Mouse (Mus musculus): ENCODE measurements around the gene Lrrc26. TPM values are rescaled to one million over a fixed set of nuclear protein-coding genes. Genes with fewer than 3 reads are reported as not detected.

The Lrrc26 gene
- polyA plus RNA-seq, 1 experiment: not detected

DNA sequence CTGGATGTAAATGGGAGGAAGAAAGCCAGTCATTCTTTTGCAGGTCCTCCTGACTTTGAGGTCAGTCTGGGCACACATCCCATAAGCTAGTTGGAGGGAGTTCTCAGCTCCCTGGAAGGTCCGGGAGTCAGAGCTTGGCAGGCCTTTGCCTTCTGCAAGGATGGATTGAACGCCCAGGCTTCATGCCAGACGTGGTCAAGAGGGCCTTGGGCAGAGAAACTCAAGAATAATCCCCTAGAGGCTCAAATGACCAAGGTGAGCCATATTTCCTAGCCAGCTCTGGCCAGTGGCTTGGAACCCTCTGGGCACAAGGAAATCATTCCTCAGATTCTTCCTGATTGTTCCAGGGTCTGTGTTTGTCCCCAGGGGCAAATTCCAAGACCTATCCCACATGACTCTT is 24.9 kb upstream of the Lrrc26 start:
- Histone ChIP-seq H3K36me3 (ENCODE audit: control insufficient read depth) (peaks cover 32% of the 10 kb centered on the region), H3K4me1 (ENCODE audit: control insufficient read depth) (peaks cover 80% of the 10 kb centered on the region), H3K4me3 (replicated peaks) (no peak overlapping the region), H3K27me3 (ENCODE audit: control insufficient read depth) (no peaks in the 10 kb centered on the region), H3K9me3 (ENCODE audit: control insufficient read depth, low read length) (no peaks in the 10 kb centered on the region)
- TF ChIP-seq TAL1 (IDR thresholded peaks at IDR 0.05; ENCODE audit: low read length) (no peak), GATA1 (IDR thresholded peaks at IDR 0.05; ENCODE audit: low read length) (no peak)

DNA sequence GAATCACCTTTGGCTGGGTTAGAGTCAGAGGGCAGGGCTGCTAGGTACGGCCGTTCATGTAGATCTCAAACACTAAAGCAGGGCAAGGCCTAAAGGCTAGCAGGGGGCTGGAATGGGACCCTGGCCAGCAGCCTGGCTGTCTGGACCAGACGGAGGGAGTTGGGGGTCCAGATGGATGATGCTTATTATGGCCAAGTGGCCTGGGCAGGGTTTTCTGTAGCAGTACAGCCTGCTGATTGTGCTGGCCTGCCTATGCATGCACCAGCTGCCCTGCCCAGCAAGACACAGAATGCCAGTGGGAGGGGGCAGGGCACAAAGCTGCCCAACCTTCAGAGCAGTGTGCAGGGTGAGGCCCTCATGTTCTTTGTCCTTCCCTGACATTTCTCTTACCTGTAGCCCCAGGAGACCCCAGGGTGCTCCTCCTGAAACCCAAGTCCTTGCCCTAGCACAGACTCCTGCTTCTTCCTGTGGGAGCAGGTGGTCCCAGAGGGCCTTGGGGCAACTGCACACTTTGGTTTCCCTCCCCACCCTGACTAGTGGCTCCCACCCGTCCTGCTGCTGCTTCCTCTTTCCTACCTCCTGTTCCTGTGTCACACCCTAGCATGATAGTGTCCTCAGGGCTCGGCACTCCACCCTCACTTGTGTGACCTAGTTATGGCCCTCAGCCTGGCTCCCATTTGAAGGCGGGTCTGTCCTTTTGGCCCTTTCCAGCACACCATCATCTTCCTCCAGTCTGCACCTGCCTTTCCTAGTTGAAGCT is 23.6 kb upstream of the Lrrc26 start:
- peaks cover 44% of the 10 kb centered on the region for H3K36me3 ChIP-seq (ENCODE audit: control insufficient read depth)
- H3K27me3 ChIP-seq (ENCODE audit: control insufficient read depth): no peaks in the 10 kb centered on the region
- H3K4me1 ChIP-seq (ENCODE audit: control insufficient read depth): peaks cover 92% of the 10 kb centered on the region
- peak overlapping the region; percentile 12 for H3K4me3 ChIP-seq (replicated peaks)
- no peak for TF ChIP-seq GATA1 (IDR thresholded peaks at IDR 0.05; ENCODE audit: low read length)
- no peak for TF ChIP-seq TAL1 (IDR thresholded peaks at IDR 0.05; ENCODE audit: low read length)
- H3K9me3 ChIP-seq (ENCODE audit: control insufficient read depth, low read length): no peaks in the 10 kb centered on the region

DNA sequence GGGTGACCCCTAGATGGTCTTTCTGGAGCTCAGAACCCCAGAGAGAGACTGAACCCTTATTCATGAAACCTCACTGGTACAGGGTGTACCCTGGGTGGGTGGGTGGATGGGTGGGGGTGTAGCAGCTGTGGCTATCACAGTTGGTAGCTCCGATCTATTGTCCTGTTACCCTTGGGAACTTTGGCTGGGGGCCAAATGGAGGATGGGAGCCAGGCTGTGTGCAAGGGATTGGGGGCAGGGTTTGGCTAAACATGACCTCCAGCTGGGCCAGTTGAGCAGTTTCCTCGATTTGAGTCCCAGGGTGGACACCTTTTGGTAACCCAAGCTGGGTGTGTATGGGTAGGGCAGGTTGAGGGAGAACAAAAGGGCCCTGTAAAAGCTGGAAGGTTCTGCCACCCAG is 23.0 kb upstream of the Lrrc26 start:
- no peak for TF ChIP-seq TAL1 (IDR thresholded peaks at IDR 0.05; ENCODE audit: low read length)
- no peak for TF ChIP-seq GATA1 (IDR thresholded peaks at IDR 0.05; ENCODE audit: low read length)
- peak overlapping the region; percentile 12 for H3K4me3 ChIP-seq (replicated peaks)
- no peaks in the 10 kb centered on the region for H3K9me3 ChIP-seq (ENCODE audit: control insufficient read depth, low read length)
- H3K27me3 ChIP-seq (ENCODE audit: control insufficient read depth): no peaks in the 10 kb centered on the region
- peaks cover 93% of the 10 kb centered on the region for H3K4me1 ChIP-seq (ENCODE audit: control insufficient read depth)
- peaks cover 51% of the 10 kb centered on the region for H3K36me3 ChIP-seq (ENCODE audit: control insufficient read depth)

DNA sequence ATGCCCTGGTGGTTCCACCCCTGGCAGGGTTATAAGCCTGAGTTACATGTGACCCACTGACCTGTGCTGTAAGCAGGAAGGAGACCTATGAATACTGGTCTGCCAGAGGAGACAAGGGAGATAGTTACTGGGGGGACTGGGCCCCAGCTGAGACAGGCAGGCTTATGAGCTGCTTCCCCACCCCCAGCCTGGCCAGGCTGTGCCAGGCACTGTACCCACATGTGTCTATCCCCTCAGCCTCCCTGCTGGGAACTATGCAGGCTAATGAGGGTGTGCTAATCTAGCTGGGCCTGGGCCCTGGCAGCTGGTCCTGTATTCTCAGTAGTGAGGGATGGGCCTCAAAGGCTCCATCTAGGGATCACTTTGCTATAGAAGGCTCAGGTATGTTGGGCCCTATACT is 22.5 kb upstream of the Lrrc26 start:
- no peak for TF ChIP-seq GATA1 (IDR thresholded peaks at IDR 0.05; ENCODE audit: low read length)
- TF ChIP-seq TAL1 (IDR thresholded peaks at IDR 0.05; ENCODE audit: low read length): no peak
- Histone ChIP-seq H3K27me3 (ENCODE audit: control insufficient read depth) (no peaks in the 10 kb centered on the region), H3K9me3 (ENCODE audit: control insufficient read depth, low read length) (no peaks in the 10 kb centered on the region), H3K36me3 (ENCODE audit: control insufficient read depth) (peaks cover 52% of the 10 kb centered on the region), H3K4me1 (ENCODE audit: control insufficient read depth) (peaks cover 89% of the 10 kb centered on the region), H3K4me3 (replicated peaks) (peak overlapping the region; percentile 7)

DNA sequence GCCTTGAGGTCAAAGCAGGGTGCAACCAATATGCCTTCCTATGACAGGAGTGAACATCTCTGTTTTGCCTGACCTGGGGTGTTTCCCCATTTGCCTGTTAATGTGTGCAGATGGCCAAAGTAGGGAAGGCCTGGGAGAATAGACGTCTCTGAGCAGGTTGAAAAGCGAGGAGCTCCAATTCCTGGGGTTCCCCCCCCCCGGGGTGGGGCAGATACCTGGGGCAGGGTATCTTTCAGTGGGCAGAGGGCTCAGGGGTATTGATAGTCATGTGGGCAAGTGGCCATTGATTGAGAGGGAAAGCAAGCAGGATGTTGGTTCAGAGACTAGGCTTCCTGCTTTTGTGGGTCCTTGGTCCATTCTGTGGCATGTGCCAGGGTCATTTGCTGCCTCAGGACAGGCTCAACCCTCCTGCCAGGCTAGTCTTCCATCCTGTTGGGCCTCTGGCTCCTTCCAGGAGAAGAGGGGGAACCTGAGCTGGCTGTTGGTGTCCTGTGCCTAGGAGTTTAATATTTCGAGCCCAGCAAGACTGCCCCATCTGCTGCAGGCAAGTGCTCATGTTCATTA is 21.9 kb upstream of the Lrrc26 start:
- Histone ChIP-seq H3K4me3 (replicated peaks) (no peak overlapping the region), H3K27me3 (ENCODE audit: control insufficient read depth) (no peaks in the 10 kb centered on the region), H3K9me3 (ENCODE audit: control insufficient read depth, low read length) (no peaks in the 10 kb centered on the region), H3K4me1 (ENCODE audit: control insufficient read depth) (peaks cover 89% of the 10 kb centered on the region), H3K36me3 (ENCODE audit: control insufficient read depth) (peaks cover 52% of the 10 kb centered on the region)
- TF ChIP-seq GATA1 (IDR thresholded peaks at IDR 0.05; ENCODE audit: low read length) (no peak), TAL1 (IDR thresholded peaks at IDR 0.05; ENCODE audit: low read length) (no peak)

DNA sequence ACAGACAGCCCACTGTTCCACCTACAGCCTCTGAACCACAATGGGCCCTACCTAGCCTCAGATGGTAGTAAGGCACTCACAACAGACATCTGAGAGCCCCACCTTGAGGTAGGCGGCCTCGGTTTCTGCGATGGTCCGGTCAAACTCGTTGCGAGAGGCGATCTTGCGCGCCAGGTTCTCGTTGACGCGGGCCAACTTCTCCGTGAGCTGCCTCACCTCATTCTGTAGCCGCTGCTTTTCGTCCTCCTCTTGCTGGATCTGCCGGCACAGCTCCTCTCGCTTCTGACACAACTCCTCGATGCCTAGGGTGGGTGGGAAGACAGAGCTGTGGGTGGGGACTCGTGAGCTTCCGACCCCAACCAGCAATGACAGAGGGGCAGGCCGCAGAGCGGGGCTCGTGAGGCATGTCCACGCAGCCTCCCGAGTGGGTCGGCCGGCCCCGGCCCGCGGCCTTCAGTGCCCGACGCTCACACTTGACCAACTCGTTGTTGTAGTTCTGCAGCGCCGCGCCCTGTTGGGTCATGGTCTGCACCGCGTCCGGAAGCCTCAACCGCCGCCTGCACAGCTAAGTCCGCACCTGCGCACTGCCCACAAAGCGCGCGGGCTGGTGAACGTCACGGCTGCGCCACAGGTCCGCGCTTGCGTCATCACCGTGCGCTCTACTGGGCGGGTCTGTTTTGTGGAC is 17.7 kb upstream of the Lrrc26 start, which contains the start of the genes Ssna1 and Anapc2:
Gene Ssna1 (minus strand): TSS at position 612 of the 685 bp plus-strand sequence.
Gene Anapc2 (plus strand): TSS at position 652 of the 685 bp plus-strand sequence.
- H3K9me3 ChIP-seq (ENCODE audit: control insufficient read depth, low read length): no peaks in the 10 kb centered on the region
- H3K4me1 ChIP-seq (ENCODE audit: control insufficient read depth): peaks cover 63% of the 10 kb centered on the region
- TF ChIP-seq TAL1 (IDR thresholded peaks at IDR 0.05; ENCODE audit: low read length): no peak
- no peak for TF ChIP-seq GATA1 (IDR thresholded peaks at IDR 0.05; ENCODE audit: low read length)
- peaks cover 86% of the 10 kb centered on the region for H3K36me3 ChIP-seq (ENCODE audit: control insufficient read depth)
- H3K27me3 ChIP-seq (ENCODE audit: control insufficient read depth): no peaks in the 10 kb centered on the region
- peak within 1 kb of the TSS; percentile 84 for H3K4me3 ChIP-seq (replicated peaks)

DNA sequence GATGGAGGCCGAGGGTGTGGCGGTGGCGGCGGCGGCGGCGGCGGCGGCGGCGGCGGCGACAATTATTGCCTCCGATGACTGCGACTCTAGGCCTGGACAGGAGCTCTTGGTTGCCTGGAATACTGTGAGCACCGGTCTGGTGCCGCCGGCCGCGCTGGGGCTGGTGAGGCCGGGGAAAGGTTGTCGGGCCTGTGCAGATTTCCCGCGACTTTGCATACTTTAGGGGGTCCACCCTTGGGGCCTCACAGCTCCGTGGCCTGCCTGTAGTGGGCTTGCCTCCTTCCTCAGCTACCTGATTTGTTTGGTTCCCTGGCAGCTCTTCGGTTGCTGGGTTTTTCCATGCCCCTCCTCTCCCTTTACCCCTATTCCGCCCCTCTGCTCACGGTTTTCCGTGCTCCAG is 17.2 kb upstream of the Lrrc26 start:
- H3K9me3 ChIP-seq (ENCODE audit: control insufficient read depth, low read length): no peaks in the 10 kb centered on the region
- H3K4me1 ChIP-seq (ENCODE audit: control insufficient read depth): peaks cover 58% of the 10 kb centered on the region
- TF ChIP-seq TAL1 (IDR thresholded peaks at IDR 0.05; ENCODE audit: low read length) (no peak), GATA1 (IDR thresholded peaks at IDR 0.05; ENCODE audit: low read length) (no peak)
- peaks cover 86% of the 10 kb centered on the region for H3K36me3 ChIP-seq (ENCODE audit: control insufficient read depth)
- peak overlapping the region; percentile 84 for H3K4me3 ChIP-seq (replicated peaks)
- H3K27me3 ChIP-seq (ENCODE audit: control insufficient read depth): no peaks in the 10 kb centered on the region

DNA sequence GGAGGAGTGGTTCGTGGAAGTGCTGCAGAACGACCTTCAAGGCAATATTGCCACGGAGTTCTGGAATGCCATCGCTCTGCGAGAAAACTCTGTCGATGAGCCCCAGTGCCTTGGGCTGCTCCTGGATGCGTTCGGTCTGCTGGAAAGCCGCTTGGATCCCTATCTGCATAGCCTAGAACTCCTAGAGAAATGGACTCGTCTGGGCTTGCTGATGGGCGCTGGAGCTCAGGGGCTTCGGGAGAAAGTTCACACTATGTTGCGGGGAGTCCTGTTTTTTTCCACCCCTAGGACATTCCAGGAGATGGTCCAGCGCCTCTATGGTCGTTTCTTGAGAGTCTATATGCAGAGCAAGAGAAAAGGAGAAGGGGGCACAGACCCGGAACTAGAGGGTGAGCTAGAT is 16.7 kb upstream of the Lrrc26 start:
- Histone ChIP-seq H3K36me3 (ENCODE audit: control insufficient read depth) (peaks cover 86% of the 10 kb centered on the region), H3K9me3 (ENCODE audit: control insufficient read depth, low read length) (no peaks in the 10 kb centered on the region), H3K27me3 (ENCODE audit: control insufficient read depth) (no peaks in the 10 kb centered on the region), H3K4me1 (ENCODE audit: control insufficient read depth) (peaks cover 53% of the 10 kb centered on the region), H3K4me3 (replicated peaks) (peak overlapping the region; percentile 84)
- TF ChIP-seq GATA1 (IDR thresholded peaks at IDR 0.05; ENCODE audit: low read length): no peak
- TF ChIP-seq TAL1 (IDR thresholded peaks at IDR 0.05; ENCODE audit: low read length): no peak
